In the genomic region with DNA sequence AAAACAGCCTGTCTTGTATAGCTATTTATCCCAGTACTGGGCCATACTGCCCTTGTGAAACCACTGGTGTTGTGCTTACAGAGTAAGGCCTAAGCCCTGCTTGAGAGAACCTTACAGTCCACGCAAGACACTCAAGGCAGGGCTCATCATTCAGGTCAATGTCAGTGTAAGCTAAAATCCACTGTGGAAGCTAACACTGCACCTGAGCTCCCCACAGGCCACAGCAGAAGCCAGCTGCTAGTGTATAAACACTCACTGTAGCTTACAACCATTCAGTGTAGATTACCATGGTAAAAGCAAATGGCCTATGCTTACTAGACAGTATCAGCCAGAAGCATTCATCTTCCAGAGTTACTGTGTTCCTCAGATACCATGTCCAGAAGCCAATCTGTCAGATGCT, we compare ENCODE assay signal across 24 mouse cellular contexts.
"Had no signal": no experiment of that assay in that cellular context is flagged by ENCODE, and none has a peak within 500 bp of the region (broad histone marks: within the 10 kb centered on the region; RNA-seq: fewer than 3 reads in every experiment).

No protein-coding gene starts in this region.

- H3K4me3 ChIP-seq: heart, embryonic 13.5 days; heart, embryonic 15.5 days; hindbrain, embryonic 13.5 days; hindbrain, embryonic 15.5 days; kidney, embryonic 15.5 days; limb, embryonic 12.5 days; liver, embryonic 12.5 days had no signal

- H3K9ac ChIP-seq: forebrain, postnatal 0 days; heart, embryonic 13.5 days; heart, embryonic 15.5 days; hindbrain, embryonic 13.5 days; hindbrain, embryonic 15.5 days; kidney, embryonic 15.5 days; limb, embryonic 12.5 days; liver, embryonic 12.5 days; liver, embryonic 14.5 days had no signal

- ATAC-seq: forebrain, postnatal 0 days; hindbrain, postnatal 0 days; intestine, embryonic 16.5 days; liver, embryonic 12.5 days had no signal

- H3K9me3 ChIP-seq: heart, embryonic 13.5 days; heart, embryonic 15.5 days; hindbrain, embryonic 13.5 days; hindbrain, embryonic 15.5 days; kidney, embryonic 15.5 days; limb, embryonic 12.5 days; liver, embryonic 12.5 days had no signal

- H3K27ac ChIP-seq: heart, embryonic 13.5 days; heart, embryonic 15.5 days; hindbrain, embryonic 13.5 days; hindbrain, embryonic 15.5 days; hindbrain, postnatal 0 days; kidney, postnatal 0 days; limb, embryonic 12.5 days; liver, embryonic 12.5 days; liver, embryonic 14.5 days had no signal

- H3K4me2 ChIP-seq: heart, embryonic 13.5 days; heart, embryonic 15.5 days; hindbrain, embryonic 13.5 days; hindbrain, embryonic 15.5 days; kidney, embryonic 15.5 days; limb, embryonic 12.5 days; liver, embryonic 12.5 days had no signal

- DNase-seq: forebrain, postnatal 0 days; gastrocnemius, postnatal 14 days; gastrocnemius, postnatal 36 days; heart, adult 18-20 months; heart, postnatal 36 days; kidney, adult 11 months; kidney, adult 2 months; kidney, adult 9 months; kidney, postnatal 14 days; kidney, postnatal 36 days; layer of hippocampus, adult 9-11 months; layer of hippocampus, postnatal 36 days; left cerebral cortex, postnatal 4 days had no signal

- H3K27me3 ChIP-seq: heart, embryonic 13.5 days; heart, embryonic 15.5 days; hindbrain, embryonic 13.5 days; hindbrain, embryonic 15.5 days; kidney, embryonic 15.5 days; liver, embryonic 12.5 days had no signal

- H3K36me3 ChIP-seq: heart, embryonic 13.5 days; heart, embryonic 15.5 days; hindbrain, embryonic 13.5 days; hindbrain, embryonic 15.5 days; limb, embryonic 12.5 days; liver, embryonic 12.5 days had no signal

- H3K4me1 ChIP-seq: liver, embryonic 12.5 days had no signal
